Mouse (Mus musculus) NIH3T3 (cell line): ENCODE measurements around the gene Trappc13.

Source experiments
- DNase-seq: peaks from one replicate; pipeline ENCODE4 v3.0.0-alpha.2; 2012; ENCODE audit warnings: low read depth

Gene Trappc13

GRCm38 (mm10) chr13:104114827-104115226, 63.4 kb downstream of the Trappc13 start:
- DNase-seq = no peak

- peak; percentile 7 for DNase-seq
These were observed 64.5 kb downstream of the Trappc13 start for GRCm38 (mm10) chr13:104113782-104114181.

- no peak for DNase-seq
These were observed 65.9 kb downstream of the Trappc13 start for GRCm38 (mm10) chr13:104112266-104112900.

- peak; percentile 19 for DNase-seq
These were observed 67.7 kb downstream of the Trappc13 start for GRCm38 (mm10) chr13:104110526-104110925.

- peak; percentile 64 for DNase-seq
These were observed 68.3 kb downstream of the Trappc13 start for GRCm38 (mm10) chr13:104109816-104110521.

GRCm38 (mm10) chr13:104109288-104109815, 68.9 kb downstream of the Trappc13 start, which contains the start of the genes Nln and Sgtb:
TSS of gene Nln (minus strand) at chr13:104109614.
TSS of gene Sgtb (plus strand) at chr13:104109741.
- peak; percentile 94 for DNase-seq

- DNase-seq = peak; percentile 35
These were observed 69.5 kb downstream of the Trappc13 start for GRCm38 (mm10) chr13:104108651-104109287.

GRCm38 (mm10) chr13:104101606-104102235, 76.5 kb downstream of the Trappc13 start:
- DNase-seq = no peak

- no peak for DNase-seq
These were observed 77.9 kb downstream of the Trappc13 start for GRCm38 (mm10) chr13:104100416-104100815.

- DNase-seq = no peak
These were observed 81.1 kb downstream of the Trappc13 start for GRCm38 (mm10) chr13:104097190-104097589.

GRCm38 (mm10) chr13:104095955-104096354, 82.3 kb downstream of the Trappc13 start:
- DNase-seq = no peak

- DNase-seq = peak; percentile 89
These were observed 83.5 kb downstream of the Trappc13 start for GRCm38 (mm10) chr13:104094531-104095385.
